Mouse (Mus musculus) left cerebral cortex, adult 9 months (tissue): ENCODE data around the gene Stpg2.
"Not testable (repeated sequence)": the region's sequence is repeated elsewhere in the genome, so short reads cannot be mapped to it uniquely, and the experiment has no call there.

Experiments
- DNase-seq, 2 experiments: peaks; one replicate each; pipeline ENCODE4 v3.0.0; 2022; ENCODE audit warnings: low spot score in 2 of 2

Stpg2 gene

GRCm38 (mm10) chr3:139419142-139419541 is 213.6 kb downstream of the Stpg2 start:
- no peak for DNase-seq

- no peak for DNase-seq
Observed at GRCm38 (mm10) chr3:139442170-139442569, 236.7 kb downstream of the Stpg2 start.

GRCm38 (mm10) chr3:139495939-139496338 is 290.4 kb downstream of the Stpg2 start:
- DNase-seq, result no peak

GRCm38 (mm10) chr3:139502216-139502615 is 296.7 kb downstream of the Stpg2 start:
- no peak for DNase-seq

- peak in 1 of 2 experiments; percentile 13 for DNase-seq
Observed at GRCm38 (mm10) chr3:139509275-139509985, 303.9 kb downstream of the Stpg2 start.

GRCm38 (mm10) chr3:139578496-139578895 is 373.0 kb downstream of the Stpg2 start:
- DNase-seq, result no peak

- no peak for DNase-seq
Observed at GRCm38 (mm10) chr3:139581298-139581697, 375.8 kb downstream of the Stpg2 start.

GRCm38 (mm10) chr3:139599508-139599907 is 394.0 kb downstream of the Stpg2 start:
- no peak for DNase-seq

GRCm38 (mm10) chr3:139608267-139608666 is 402.8 kb downstream of the Stpg2 start:
- not testable (repeated sequence) for DNase-seq

GRCm38 (mm10) chr3:139614641-139615040 is 409.1 kb downstream of the Stpg2 start:
- DNase-seq, result no peak

GRCm38 (mm10) chr3:139615791-139616190 is 410.3 kb downstream of the Stpg2 start:
- DNase-seq, result no peak

- DNase-seq, result no peak
Observed at GRCm38 (mm10) chr3:139637887-139638286, 432.4 kb downstream of the Stpg2 start.

- no peak for DNase-seq
Observed at GRCm38 (mm10) chr3:139651505-139651904, 446.0 kb downstream of the Stpg2 start.

- DNase-seq, result no peak
Observed at GRCm38 (mm10) chr3:139659416-139659815, 453.9 kb downstream of the Stpg2 start.

GRCm38 (mm10) chr3:139662241-139662640 is 456.7 kb downstream of the Stpg2 start:
- DNase-seq, result no peak

GRCm38 (mm10) chr3:139663712-139664245 is 458.3 kb downstream of the Stpg2 start:
- DNase-seq, result no peak

- DNase-seq, result no peak
Observed at GRCm38 (mm10) chr3:139665047-139665446, 459.6 kb downstream of the Stpg2 start.

GRCm38 (mm10) chr3:139676192-139676591 is 470.7 kb downstream of the Stpg2 start:
- no peak for DNase-seq

- DNase-seq, result no peak
Observed at GRCm38 (mm10) chr3:139676723-139677122, 471.2 kb downstream of the Stpg2 start.

GRCm38 (mm10) chr3:139704238-139704637 is 498.7 kb downstream of the Stpg2 start:
- not testable (repeated sequence) for DNase-seq

- not testable (repeated sequence) for DNase-seq
Observed at GRCm38 (mm10) chr3:139707396-139707795, 501.9 kb downstream of the Stpg2 start.

- DNase-seq, result no peak
Observed at GRCm38 (mm10) chr3:139709794-139710193, 504.3 kb downstream of the Stpg2 start.

GRCm38 (mm10) chr3:139728751-139729150 is 523.3 kb downstream of the Stpg2 start:
- no peak for DNase-seq

GRCm38 (mm10) chr3:139729248-139729647 is 523.8 kb downstream of the Stpg2 start:
- DNase-seq, result no peak
